Mouse (Mus musculus) G1E (cell line): Measurements from ENCODE around the gene Perm1.

Experiments
- CTCF ChIP-seq: IDR thresholded peaks from 2 replicates; pipeline ENCODE4 v1.5.1; 2012; ENCODE audit warnings: low read depth, low read length, inconsistent platforms, mixed read lengths
- TAL1 ChIP-seq: conservative IDR thresholded peaks from 2 replicates; pipeline ENCODE4 v1.6.1; 2012; ENCODE audit warnings: low read depth, low read length, inconsistent platforms, mixed read lengths

DNA sequence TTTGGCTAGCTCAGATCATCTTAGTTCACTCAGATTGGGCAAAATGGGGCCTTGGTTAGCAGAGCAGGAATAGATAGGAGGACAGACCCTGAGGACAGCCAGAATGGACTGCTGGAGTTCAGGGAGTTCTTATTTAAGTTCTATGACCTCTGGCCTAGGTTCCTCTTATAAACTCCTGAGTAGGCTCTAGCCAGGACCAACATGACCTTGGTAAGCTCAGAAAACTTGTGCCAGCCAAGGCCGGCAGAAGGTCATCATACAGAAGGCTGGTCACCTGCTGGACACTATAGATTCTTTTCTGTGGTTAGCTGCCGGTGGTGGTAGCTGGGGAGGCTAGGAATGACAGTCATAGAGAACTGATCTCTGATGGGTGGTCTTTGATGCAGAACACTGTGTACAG lies 528 bp downstream of the Perm1 start:
- TF ChIP-seq CTCF (no peak), TAL1 (no peak)
